Mouse (Mus musculus) cerebellum, adult 2 months (tissue): ENCODE data around the gene Tfdp2.

Experiments used
- CTCF ChIP-seq: fragments of 200-500 bp; IDR thresholded peaks from 2 replicates; pipeline ENCODE4 v1.5.1; 2011; ENCODE audit warnings: low read depth, mild to moderate bottlenecking, control low read depth, low read length, moderate library complexity, borderline replicate concordance; ENCODE audit not compliant: insufficient read depth
- POLR2A ChIP-seq: fragments of 200-500 bp; IDR thresholded peaks from 2 replicates; pipeline ENCODE4 v1.6.1; 2011; ENCODE audit warnings: low read length, control low read depth, borderline replicate concordance; ENCODE audit not compliant: insufficient read depth

DNA sequence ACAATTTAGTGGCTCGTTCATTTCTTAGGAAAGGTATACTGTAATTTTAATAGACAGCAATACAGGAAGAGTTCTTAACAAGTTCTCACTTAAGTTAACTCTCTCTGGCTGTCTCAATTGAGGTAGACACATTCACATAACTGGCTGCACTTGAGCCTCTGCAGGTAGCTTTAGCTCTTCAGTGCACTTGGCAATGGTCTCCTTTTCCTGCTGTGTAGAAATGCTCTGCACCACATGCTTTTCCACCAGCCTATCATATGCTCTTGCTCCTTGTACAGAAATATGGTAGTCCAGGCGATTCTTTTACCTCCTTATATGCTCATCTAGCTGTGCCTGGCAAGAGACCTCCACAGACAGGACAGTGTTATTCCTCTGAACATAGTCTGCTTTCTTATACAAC lies 73.7 kb downstream of the Tfdp2 start:
- TF ChIP-seq CTCF (no peak), POLR2A (no peak)
